9 mouse cellular contexts compared by ENCODE assay signal in the genomic region with DNA sequence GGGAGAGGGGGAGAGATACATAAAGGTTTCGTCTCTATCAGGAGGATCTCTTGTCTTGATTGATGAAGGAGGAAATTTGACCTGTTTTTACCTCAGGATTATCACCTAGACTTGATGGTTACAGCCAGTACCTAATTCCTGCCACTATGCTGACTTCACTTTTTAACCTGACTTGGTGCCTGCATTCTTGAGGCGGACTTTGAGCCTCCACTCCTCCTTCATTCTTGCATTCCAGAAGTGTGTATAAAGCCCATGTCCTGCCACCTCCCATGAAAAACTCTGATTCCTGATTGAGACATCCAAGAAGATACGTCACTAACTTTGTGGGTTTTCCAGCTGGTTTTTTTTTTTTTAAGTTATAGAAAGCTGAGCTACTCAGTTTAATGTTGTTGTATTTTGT. TPM values are rescaled to one million over a fixed set of nuclear protein-coding genes. Genes with fewer than 3 reads are reported as not detected.
DNase-seq lines count a peak whose midpoint lies in the region; ATAC-seq and TF ChIP-seq lines count a peak whose summit lies in the region.
"Had no signal": no experiment of that assay in that cellular context is flagged by ENCODE, and none has a peak within 500 bp of the region (broad histone marks: within the 10 kb centered on the region; RNA-seq: fewer than 3 reads in every experiment).

No protein-coding gene starts in this region.

- no peaks in the 10 kb centered on the region for H3K9me3 ChIP-seq in heart, embryonic 12.5 days (replicated peaks)
- H3K9me3 ChIP-seq in intestine, postnatal 0 days (ENCODE audit: control insufficient read depth): no peaks in the 10 kb centered on the region
- no peaks in the 10 kb centered on the region for H3K9me3 ChIP-seq in limb, embryonic 15.5 days

- 39% methylated on average over 3 of the region's 3 CpGs for WGBS in heart, embryonic 12.5 days
- 37% methylated on average over 3 of the region's 3 CpGs for WGBS in intestine, postnatal 0 days
- 43% methylated on average over 3 of the region's 3 CpGs for WGBS in limb, embryonic 15.5 days

- no peak overlapping the region for H3K4me3 ChIP-seq in heart, embryonic 12.5 days
- no peak overlapping the region for H3K4me3 ChIP-seq in intestine, postnatal 0 days (ENCODE audit: low read depth, low read length)
- H3K4me3 ChIP-seq in limb, embryonic 15.5 days: no peak overlapping the region

- H3K27me3 ChIP-seq in heart, embryonic 12.5 days (replicated peaks): no peaks in the 10 kb centered on the region
- no peaks in the 10 kb centered on the region for H3K27me3 ChIP-seq in intestine, postnatal 0 days (replicated peaks; ENCODE audit: control insufficient read depth, insufficient read depth, low read length)
- H3K27me3 ChIP-seq in limb, embryonic 15.5 days: no peaks in the 10 kb centered on the region

- peak overlapping the region; percentile 90; the same call in 1 of the 2 replicates for H3K4me2 ChIP-seq in heart, embryonic 12.5 days
- H3K4me2 ChIP-seq in intestine, postnatal 0 days (replicated peaks; ENCODE audit: low read depth): peak overlapping the region; percentile 88
- 0 out of 2 replicates have a peak overlapping the region, but pooled peaks have one; percentile 90 for H3K4me2 ChIP-seq in limb, embryonic 15.5 days

- peak; percentile 70 for TF ChIP-seq CTCF in intestine, postnatal 0 days (IDR thresholded peaks at IDR 0.05; ENCODE audit: low read depth)

- no peak for ATAC-seq in heart, embryonic 12.5 days (ENCODE audit: insufficient number of reproducible peaks, low FRiP score)
- peak; percentile 65 for ATAC-seq in intestine, postnatal 0 days
- ATAC-seq in limb, embryonic 15.5 days (ENCODE audit: insufficient number of reproducible peaks, low FRiP score, low TSS enrichment, low read depth): no peak

- no peak overlapping the region for H3K27ac ChIP-seq in heart, embryonic 12.5 days (ENCODE audit: poor library complexity, severe bottlenecking)
- peak overlapping the region; percentile 91; the same call in 1 of the 2 replicates for H3K27ac ChIP-seq in intestine, postnatal 0 days (ENCODE audit: low read depth, low read length)
- no peak overlapping the region for H3K27ac ChIP-seq in limb, embryonic 15.5 days

- H3K9ac ChIP-seq in heart, embryonic 12.5 days: no peak overlapping the region
- no peak overlapping the region for H3K9ac ChIP-seq in intestine, postnatal 0 days (ENCODE audit: low read depth, low read length)
- no peak overlapping the region for H3K9ac ChIP-seq in limb, embryonic 15.5 days

- peaks cover 9% of the 10 kb centered on the region for H3K4me1 ChIP-seq in heart, embryonic 12.5 days (replicated peaks)
- peaks cover 9% of the 10 kb centered on the region for H3K4me1 ChIP-seq in intestine, postnatal 0 days (replicated peaks; ENCODE audit: control insufficient read depth, insufficient read depth, low read length)
- H3K4me1 ChIP-seq in limb, embryonic 15.5 days: peaks cover 23% of the 10 kb centered on the region

- DNase-seq in heart, adult 8-10 months (ENCODE audit: low spot score): no peak
- peak; percentile 66 for DNase-seq in NIH3T3 (ENCODE audit: low read depth)
- no peak for DNase-seq in Muller cell, postnatal 12 days (ENCODE audit: inconsistent ontology term)
- no peak for DNase-seq in adrenal gland, adult 2 months
- no peak for DNase-seq in adrenal gland, postnatal 36 days
- DNase-seq: heart, postnatal 14 days had no signal

- no peaks in the 10 kb centered on the region for H3K36me3 ChIP-seq in heart, embryonic 12.5 days
- no peaks in the 10 kb centered on the region for H3K36me3 ChIP-seq in intestine, postnatal 0 days (ENCODE audit: control insufficient read depth, insufficient read depth)
- H3K36me3 ChIP-seq in limb, embryonic 15.5 days: no peaks in the 10 kb centered on the region

RNA-seq across cellular contexts. Expression of a gene that starts 1.3 kb away (rescaled TPM):
- polyA plus RNA-seq in heart, embryonic 12.5 days (2016; fragmentation: Nextera tagmentation; extraction: Ambion mirVana): 14.9 TPM in 2 replicates
- 10 to 100 TPM; 15.5 to 19.9 (median 16.8) TPM for total RNA-seq in heart, adult 8-10 months (2022)
- 21.6 and 22.3 TPM in 2 replicates for polyA plus RNA-seq in intestine, postnatal 0 days (2015; fragmentation: Nextera tagmentation; extraction: Ambion mirVana)
- polyA plus RNA-seq in limb, embryonic 15.5 days (2015; fragmentation: Nextera tagmentation; extraction: Ambion mirVana): 14.8 and 17.0 TPM in 2 replicates
- total RNA-seq in adrenal gland, adult 2 months (2021): 10 to 100 TPM; 10.0 to 15.1 TPM
- polyA plus RNA-seq in adrenal gland, adult 2 months (2012; rRNA removed): 10.7 and 22.8 TPM in 2 replicates
- 10 to 100 TPM; 12.8 to 15.1 TPM for total RNA-seq in adrenal gland, postnatal 36 days (2021)
